Mouse (Mus musculus) liver, embryonic 16.5 days (tissue): ENCODE measurements around the gene Smyd3. TPM values are rescaled to one million over a fixed set of nuclear protein-coding genes. Genes with fewer than 3 reads are reported as not detected.

Experiments
- ATAC-seq: fragments of 200-750 bp; cut with Nextera tagmentation; 2 replicates; pipeline ENCODE4 v1.8.0; 2017; ENCODE audit warnings: low read depth, mild to moderate bottlenecking, moderate number of reproducible peaks, moderate library complexity
- H3K27ac ChIP-seq: fragments of 300-500 bp; sonication (generic); 2 replicates; pipeline ENCODE4 v1.5.1; 2014; ENCODE audit warnings: mild to moderate bottlenecking, low read length
- H3K27me3 ChIP-seq: fragments of 300-500 bp; sonication (generic); 2 replicates; pipeline ENCODE4 v1.6.1; 2014; ENCODE audit warnings: low read depth, low read length, mixed read lengths; ENCODE audit not compliant: control insufficient read depth, insufficient read depth
- H3K36me3 ChIP-seq: fragments of 300-500 bp; sonication (generic); 2 replicates; pipeline ENCODE4 v1.6.1; 2014; ENCODE audit warnings: mild to moderate bottlenecking; ENCODE audit not compliant: control insufficient read depth, insufficient read depth
- H3K4me1 ChIP-seq: fragments of 300-500 bp; sonication (generic); 2 replicates; pipeline ENCODE4 v1.6.1; 2014; ENCODE audit warnings: low read depth, low read length, mixed read lengths; ENCODE audit not compliant: control insufficient read depth
- H3K4me2 ChIP-seq: fragments of 300-500 bp; sonication (generic); 2 replicates; pipeline ENCODE4 v1.6.1; 2014; ENCODE audit warnings: low read depth, low read length, mixed read lengths
- H3K4me3 ChIP-seq: fragments of 300-500 bp; sonication (generic); 2 replicates; pipeline ENCODE4 v1.5.1; 2014; ENCODE audit warnings: low read depth, mild to moderate bottlenecking, low read length
- H3K9ac ChIP-seq: fragments of 300-500 bp; sonication (generic); 2 replicates; pipeline ENCODE4 v1.6.1; 2014; ENCODE audit warnings: low read depth, low read length
- H3K9me3 ChIP-seq: fragments of 300-500 bp; sonication (generic); replicated peaks from 2 replicates; pipeline ENCODE4 v1.6.1; 2016; ENCODE audit warnings: low read length; ENCODE audit not compliant: control insufficient read depth
- WGBS: fragments of 180-500 bp; shearing (Covaris S2); extraction: QIAGEN DNeasy Blood & Tissue Kit; methylation state at CpG from one replicate; pipeline ENCODE4 v1.1.7; 2014; ENCODE audit not compliant: insufficient replicate concordance; 5-methylcytosine and 5-hydroxymethylcytosine counted together
- polyA plus RNA-seq: library from polyadenylated mRNA; unstranded; fragments of >200 nt; fragmentation: Nextera tagmentation; extraction: Ambion mirVana; gene quantifications from 2 replicates; pipeline ENCODE4 v1.2.1, GENCODE M21; 2015

Smyd3 gene
- polyA plus RNA-seq, 1 experiment from 2014 or later: 6.4 TPM

- Histone ChIP-seq H3K27ac (no peak overlapping the region), H3K4me2 (no peak overlapping the region), H3K4me3 (no peak overlapping the region), H3K36me3 (no peaks in the 10 kb centered on the region), H3K9me3 (no peaks in the 10 kb centered on the region), H3K27me3 (no peaks in the 10 kb centered on the region), H3K4me1 (no peaks in the 10 kb centered on the region), H3K9ac (no peak overlapping the region)
- no peak for ATAC-seq
- WGBS: 64% methylated on average over 6 of the region's 6 CpGs
Measured at GRCm38 (mm10) chr1:179161947-179162346, 355.9 kb downstream of the Smyd3 start.

GRCm38 (mm10) chr1:179160697-179161096 lies 357.1 kb downstream of the Smyd3 start:
- Histone ChIP-seq H3K27ac (no peak overlapping the region), H3K9ac (no peak overlapping the region), H3K27me3 (no peaks in the 10 kb centered on the region), H3K4me1 (no peaks in the 10 kb centered on the region), H3K9me3 (no peaks in the 10 kb centered on the region), H3K36me3 (no peaks in the 10 kb centered on the region), H3K4me2 (no peak overlapping the region), H3K4me3 (no peak overlapping the region)
- 71% methylated on average over 3 of the region's 3 CpGs for WGBS
- ATAC-seq: no peak

- H3K4me1 ChIP-seq: no peaks in the 10 kb centered on the region
- H3K27me3 ChIP-seq: no peaks in the 10 kb centered on the region
- H3K27ac ChIP-seq: no peak overlapping the region
- no peak overlapping the region for H3K4me2 ChIP-seq
- no peak overlapping the region for H3K9ac ChIP-seq
- no peaks in the 10 kb centered on the region for H3K36me3 ChIP-seq
- WGBS: 54% methylated on average over 9 of the region's 9 CpGs
- no peak for ATAC-seq
- H3K4me3 ChIP-seq: no peak overlapping the region
- no peaks in the 10 kb centered on the region for H3K9me3 ChIP-seq
Measured at GRCm38 (mm10) chr1:179152376-179152775, 365.5 kb downstream of the Smyd3 start.

GRCm38 (mm10) chr1:179151275-179151674 lies 366.6 kb downstream of the Smyd3 start:
- Histone ChIP-seq H3K4me1 (no peaks in the 10 kb centered on the region), H3K9me3 (no peaks in the 10 kb centered on the region), H3K4me3 (no peak overlapping the region), H3K4me2 (no peak overlapping the region), H3K36me3 (no peaks in the 10 kb centered on the region), H3K27ac (no peak overlapping the region), H3K9ac (no peak overlapping the region), H3K27me3 (no peaks in the 10 kb centered on the region)
- 75% methylated on average over 2 of the region's 2 CpGs for WGBS
- no peak for ATAC-seq

- H3K9ac ChIP-seq: no peak overlapping the region
- no peak overlapping the region for H3K4me2 ChIP-seq
- no peaks in the 10 kb centered on the region for H3K27me3 ChIP-seq
- no peak for ATAC-seq
- no peaks in the 10 kb centered on the region for H3K4me1 ChIP-seq
- 23% methylated on average over 5 of the region's 5 CpGs for WGBS
- H3K36me3 ChIP-seq: no peaks in the 10 kb centered on the region
- H3K27ac ChIP-seq: no peak overlapping the region
- no peak overlapping the region for H3K4me3 ChIP-seq
- H3K9me3 ChIP-seq: no peaks in the 10 kb centered on the region
Measured at GRCm38 (mm10) chr1:179149468-179150140, 368.2 kb downstream of the Smyd3 start.

GRCm38 (mm10) chr1:179146730-179147167 lies 371.1 kb downstream of the Smyd3 start:
- Histone ChIP-seq H3K4me1 (no peaks in the 10 kb centered on the region), H3K9ac (no peak overlapping the region), H3K27ac (no peak overlapping the region), H3K36me3 (no peaks in the 10 kb centered on the region), H3K4me3 (no peak overlapping the region), H3K27me3 (no peaks in the 10 kb centered on the region), H3K4me2 (no peak overlapping the region), H3K9me3 (no peaks in the 10 kb centered on the region)
- 66% methylated on average over 9 of the region's 9 CpGs for WGBS
- ATAC-seq: no peak

- H3K27me3 ChIP-seq: no peaks in the 10 kb centered on the region
- H3K36me3 ChIP-seq: no peaks in the 10 kb centered on the region
- no peak for ATAC-seq
- H3K4me3 ChIP-seq: no peak overlapping the region
- no peaks in the 10 kb centered on the region for H3K4me1 ChIP-seq
- no peak overlapping the region for H3K4me2 ChIP-seq
- no peak overlapping the region for H3K9ac ChIP-seq
- H3K27ac ChIP-seq: no peak overlapping the region
- no peaks in the 10 kb centered on the region for H3K9me3 ChIP-seq
- 70% methylated on average over 11 of the region's 11 CpGs for WGBS
Measured at GRCm38 (mm10) chr1:179143154-179143832, 374.5 kb downstream of the Smyd3 start.

GRCm38 (mm10) chr1:179142177-179142576 lies 375.7 kb downstream of the Smyd3 start:
- ATAC-seq: no peak; the same call in 1 of the 2 replicates
- Histone ChIP-seq H3K27me3 (no peaks in the 10 kb centered on the region), H3K9me3 (no peaks in the 10 kb centered on the region), H3K27ac (no peak overlapping the region), H3K4me3 (no peak overlapping the region), H3K4me1 (no peaks in the 10 kb centered on the region), H3K9ac (no peak overlapping the region), H3K4me2 (no peak overlapping the region), H3K36me3 (no peaks in the 10 kb centered on the region)
- 16% methylated on average over 3 of the region's 3 CpGs for WGBS

- Histone ChIP-seq H3K27ac (no peak overlapping the region), H3K9me3 (no peaks in the 10 kb centered on the region), H3K4me3 (no peak overlapping the region), H3K4me2 (no peak overlapping the region), H3K4me1 (no peaks in the 10 kb centered on the region), H3K9ac (no peak overlapping the region), H3K36me3 (no peaks in the 10 kb centered on the region), H3K27me3 (no peaks in the 10 kb centered on the region)
- WGBS: 72% methylated on average over 12 of the region's 12 CpGs
- no peak for ATAC-seq
Measured at GRCm38 (mm10) chr1:179141071-179141650, 376.7 kb downstream of the Smyd3 start.
